Mouse (Mus musculus) neural tube, embryonic 11.5 days (tissue): ENCODE data around the gene Rara. TPM values are rescaled to one million over a fixed set of nuclear protein-coding genes. Genes with fewer than 3 reads are reported as not detected.

Experiments used
- ATAC-seq: fragments of 200-750 bp; cut with Nextera tagmentation; 2 replicates; pipeline ENCODE4 v1.8.0; 2017; ENCODE audit warnings: moderate number of reproducible peaks, mild to moderate bottlenecking, moderate TSS enrichment, moderate library complexity; ENCODE audit not compliant: insufficient read depth, low FRiP score, low TSS enrichment
- DNase-seq: peaks from one replicate; pipeline ENCODE4 v3.0.0-alpha.2; 2015; ENCODE audit warnings: low spot score
- H3K27ac ChIP-seq: fragments of 300-500 bp; sonication (generic); 2 replicates; pipeline ENCODE4 v1.5.1; 2014; ENCODE audit warnings: low read depth, mild to moderate bottlenecking, low read length
- H3K27me3 ChIP-seq: fragments of 300-500 bp; sonication (generic); 2 replicates; pipeline ENCODE4 v1.6.1; 2014; ENCODE audit warnings: mild to moderate bottlenecking, low read length, mixed read lengths; ENCODE audit not compliant: control insufficient read depth, insufficient read depth
- H3K36me3 ChIP-seq: fragments of 300-500 bp; sonication (generic); 2 replicates; pipeline ENCODE4 v1.6.1; 2014; ENCODE audit warnings: mild to moderate bottlenecking, low read length, moderate library complexity, mixed read lengths; ENCODE audit not compliant: control insufficient read depth, insufficient read depth
- H3K4me1 ChIP-seq: fragments of 300-500 bp; sonication (generic); 2 replicates; pipeline ENCODE4 v1.6.1; 2014; ENCODE audit warnings: low read length, mixed read lengths; ENCODE audit not compliant: control insufficient read depth, insufficient read depth
- H3K4me2 ChIP-seq: fragments of 300-500 bp; sonication (generic); 2 replicates; pipeline ENCODE4 v1.6.1; 2014; ENCODE audit warnings: low read depth, mild to moderate bottlenecking, moderate library complexity
- H3K4me3 ChIP-seq: fragments of 300-500 bp; sonication (generic); 2 replicates; pipeline ENCODE4 v1.5.1; 2014; ENCODE audit warnings: low read depth, low read length
- H3K9ac ChIP-seq: fragments of 300-500 bp; sonication (generic); 2 replicates; pipeline ENCODE4 v1.6.1; 2014; ENCODE audit warnings: mild to moderate bottlenecking, low read length
- H3K9me3 ChIP-seq: fragments of 300-500 bp; sonication (generic); 2 replicates; pipeline ENCODE4 v1.6.1; 2016; ENCODE audit warnings: low read length; ENCODE audit not compliant: control insufficient read depth
- WGBS: fragments of 180-500 bp; shearing (Covaris S2); extraction: QIAGEN DNeasy Blood & Tissue Kit; methylation state at CpG from one replicate; pipeline ENCODE4 v1.1.7; 2014; 5-methylcytosine and 5-hydroxymethylcytosine counted together
- polyA plus RNA-seq: library from polyadenylated mRNA; unstranded; fragments of >200 nt; fragmentation: Nextera tagmentation; extraction: Ambion mirVana; gene quantifications from 2 replicates; pipeline ENCODE4 v1.2.1, GENCODE M21; 2014

The Rara gene
- polyA plus RNA-seq, 1 experiment from 2014 or later: 73.2 TPM

DNA sequence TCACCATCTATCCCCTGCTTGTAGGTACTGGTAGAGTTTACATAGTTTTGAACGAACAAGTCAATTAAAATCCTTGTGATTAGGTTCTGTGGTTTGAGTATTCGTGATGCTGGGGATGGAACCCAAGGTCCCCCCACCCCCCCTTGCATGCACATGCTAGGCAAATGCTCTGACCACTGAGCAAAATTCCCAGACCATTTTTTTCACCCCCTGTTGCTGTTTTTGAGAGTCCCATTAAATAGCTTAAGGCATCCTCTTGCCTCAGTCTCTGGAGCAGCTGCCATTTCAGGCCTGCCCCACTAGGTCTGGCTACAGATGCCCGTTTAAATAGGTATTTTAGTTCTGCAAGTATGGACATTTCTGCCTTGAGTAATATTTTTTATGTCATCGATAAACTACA lies 95.5 kb downstream of the Rara start:
- Histone ChIP-seq H3K4me2 (peak overlapping the region; percentile 45), H3K36me3 (peaks cover 9% of the 10 kb centered on the region), H3K9me3 (no peaks in the 10 kb centered on the region), H3K4me1 (peaks cover 8% of the 10 kb centered on the region; the same call in 1 of the 2 replicates), H3K9ac (peak overlapping the region; percentile 83), H3K4me3 (peak overlapping the region; percentile 82), H3K27ac (no peak overlapping the region), H3K27me3 (no peaks in the 10 kb centered on the region)
- ATAC-seq: no peak
- DNase-seq: no peak
- WGBS: 10% methylated on average over 4 of the region's 4 CpGs

DNA sequence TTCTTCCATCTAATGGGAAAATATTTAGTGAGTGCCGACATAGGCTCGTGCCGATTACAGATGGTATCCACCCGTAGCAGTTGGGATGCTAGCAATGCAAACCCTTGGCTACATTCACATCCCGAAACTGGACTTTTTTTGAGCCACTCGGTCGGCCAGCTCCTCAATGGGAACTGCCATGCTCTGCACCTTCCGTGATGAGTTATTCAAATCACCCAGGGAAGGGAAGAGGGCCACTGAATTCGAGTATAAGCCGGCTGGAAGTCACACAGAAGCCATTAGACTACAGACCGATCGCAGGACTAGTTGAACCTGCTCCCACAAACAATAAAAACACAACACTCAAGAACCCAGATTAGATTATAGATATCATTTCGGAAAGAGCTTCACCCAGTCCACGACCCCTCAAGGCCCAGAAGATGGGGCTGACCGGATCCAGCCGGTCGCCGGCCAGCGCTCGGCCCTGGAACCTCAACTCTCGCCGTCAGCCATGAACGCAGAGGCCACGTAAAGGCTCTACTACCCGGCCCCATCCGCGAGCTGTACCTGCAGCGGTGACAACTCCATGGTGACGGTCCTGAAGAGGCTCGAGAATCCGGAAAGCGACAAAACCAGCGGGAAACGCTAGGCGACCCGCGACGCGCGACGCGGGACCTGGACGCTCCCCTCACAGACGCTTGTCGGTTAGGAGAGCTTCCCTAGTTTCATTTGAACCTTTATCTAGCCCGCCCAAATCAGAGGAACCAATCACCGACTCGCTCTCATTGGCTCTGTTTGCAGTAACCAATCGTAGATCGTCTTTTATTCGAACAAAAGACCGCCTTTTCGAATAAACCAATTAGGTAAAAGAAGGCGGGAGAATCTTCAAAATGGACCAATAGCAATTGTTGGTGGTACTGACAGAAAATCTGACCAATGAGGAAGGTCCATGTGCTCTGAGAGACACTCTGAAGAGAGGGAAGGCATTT lies 96.2 kb downstream of the Rara start, which contains the start of gene Top2a:
Gene Top2a (minus strand): TSS at position 690 of the 968 bp plus-strand sequence.
- under 1% methylated on average over 54 of the region's 54 CpGs for WGBS
- DNase-seq (peak; percentile 95), ATAC-seq (peak; percentile 93)
- Histone ChIP-seq H3K9me3 (no peaks in the 10 kb centered on the region), H3K4me3 (peak within 1 kb of the TSS; percentile 82), H3K27ac (no peak within 1 kb of the TSS), H3K9ac (peak within 1 kb of the TSS; percentile 83), H3K27me3 (no peaks in the 10 kb centered on the region), H3K4me1 (peaks cover 8% of the 10 kb centered on the region; the same call in 1 of the 2 replicates), H3K4me2 (peak within 1 kb of the TSS; percentile 45), H3K36me3 (peaks cover 9% of the 10 kb centered on the region)

Other genes starting within 250 kb of the Rara start
- gene Psmd3, start 245.3 kb upstream of the Rara start, polyA plus RNA-seq: 172 TPM in 2 replicates
- gene Csf3, start 226.6 kb upstream of the Rara start, polyA plus RNA-seq: not detected in 2 replicates
- gene Med24, start 198.4 kb upstream of the Rara start, polyA plus RNA-seq: 67.6 and 74.5 TPM in 2 replicates
- 32.0 and 34.7 TPM in 2 replicates for gene Thra, start 187.2 kb upstream of the Rara start, polyA plus RNA-seq
- 1.5 and 1.9 TPM in 2 replicates for gene Nr1d1, start 152.5 kb upstream of the Rara start, polyA plus RNA-seq
- 24.1 and 24.2 TPM in 2 replicates for gene Msl1, start 132.3 kb upstream of the Rara start, polyA plus RNA-seq
- gene Casc3, start 122.9 kb upstream of the Rara start, polyA plus RNA-seq: 55.4 and 59.4 TPM in 2 replicates
- 2.3 and 2.8 TPM in 2 replicates for gene Rapgefl1, start 91.0 kb upstream of the Rara start, polyA plus RNA-seq
- gene Wipf2, start 64.2 kb upstream of the Rara start, polyA plus RNA-seq: 4.7 and 5.6 TPM in 2 replicates
- 41.6 and 44.4 TPM in 2 replicates for gene Cdc6, start 20.0 kb upstream of the Rara start, polyA plus RNA-seq
- 0.57 TPM in 1 of 2 replicates, not detected in the other for gene Gjd3, start 55.2 kb downstream of the Rara start, polyA plus RNA-seq
- 338 and 339 TPM in 2 replicates for gene Top2a, start 96.4 kb downstream of the Rara start, polyA plus RNA-seq
- gene Igfbp4, start 113.4 kb downstream of the Rara start, polyA plus RNA-seq: 353 and 365 TPM in 2 replicates
- gene Tns4, start 161.5 kb downstream of the Rara start, polyA plus RNA-seq: 0.46 and 0.62 TPM in 2 replicates
- 0.39 and 0.41 TPM in 2 replicates for gene Ccr7, start 227.3 kb downstream of the Rara start, polyA plus RNA-seq